Mouse (Mus musculus) layer of hippocampus, postnatal 10 days (tissue): ENCODE data around the gene H2al1b. TPM values are rescaled to one million over a fixed set of nuclear protein-coding genes. Genes with fewer than 3 reads are reported as not detected.

Experiments used
- DNase-seq, 2 experiments: peaks; one replicate each; pipeline ENCODE4 v3.0.0; 2021; ENCODE audit warnings: low spot score in 2 of 2
- total RNA-seq, 2 experiments: library from RNA; stranded (reverse); gene quantifications; 2 replicates each; pipeline ENCODE4 v1.2.3; 2021

Gene H2al1b
- total RNA-seq, 2 experiments from 2014 or later = not detected

DNA sequence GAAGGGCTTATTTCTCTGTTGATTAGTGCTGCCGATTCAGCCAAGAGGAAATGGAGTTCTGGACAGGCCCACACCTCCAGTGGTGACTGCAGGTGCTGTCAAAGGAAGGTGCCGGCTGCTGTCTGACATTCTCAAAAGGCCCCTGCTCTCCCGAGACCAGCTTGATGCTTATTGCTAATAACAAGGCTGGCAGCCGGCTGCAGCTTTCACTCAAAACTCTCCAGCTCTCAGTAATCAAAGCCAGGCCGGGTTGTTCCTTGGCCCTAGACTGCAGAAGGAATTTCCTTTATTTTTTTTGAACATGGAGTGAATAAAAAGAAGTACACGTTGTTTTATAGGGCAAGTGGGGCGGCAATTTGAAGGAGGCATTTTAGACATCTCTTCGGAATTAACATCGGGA, 43.5 kb downstream of the H2al1b start:
- peak; percentile 10 to 18 for DNase-seq

DNA sequence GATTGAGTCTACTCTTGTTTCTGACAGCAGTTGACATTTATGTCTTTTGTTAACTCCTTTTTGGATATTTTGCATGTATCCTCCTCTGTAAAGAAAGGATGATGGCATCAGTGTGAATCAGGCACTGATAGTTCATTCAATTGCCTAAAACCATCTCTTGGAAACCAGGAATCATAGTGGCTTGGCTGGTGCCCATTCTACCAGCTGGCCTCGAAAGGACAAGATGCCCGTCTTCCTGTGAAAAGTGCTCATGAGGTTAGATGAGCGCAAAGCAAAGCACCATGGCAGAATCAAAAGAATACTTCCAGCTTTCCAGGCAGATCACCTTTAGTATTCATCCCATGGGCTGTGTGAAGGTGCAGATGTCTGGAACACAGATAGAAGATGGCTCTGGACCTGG, 44.5 kb downstream of the H2al1b start:
- DNase-seq = no peak

Other genes starting within 250 kb of the H2al1b start
- not detected for gene H2al1a, start 3.2 kb upstream of the H2al1b start, total RNA-seq
- not detected for gene H2al1c, start 3.2 kb downstream of the H2al1b start, total RNA-seq
- not detected for gene H2al1d, start 6.4 kb downstream of the H2al1b start, total RNA-seq
- not detected for gene H2al1e, start 9.5 kb downstream of the H2al1b start, total RNA-seq
- gene H2al1f, start 12.7 kb downstream of the H2al1b start, total RNA-seq = not detected
- not detected for gene H2al1g, start 15.8 kb downstream of the H2al1b start, total RNA-seq
- gene H2al1h, start 19.1 kb downstream of the H2al1b start, total RNA-seq = not detected
- gene H2al1i, start 22.2 kb downstream of the H2al1b start, total RNA-seq = not detected
- gene H2al1j, start 25.4 kb downstream of the H2al1b start, total RNA-seq = not detected